12 mouse cellular contexts compared by ENCODE assay signal in the genomic region with DNA sequence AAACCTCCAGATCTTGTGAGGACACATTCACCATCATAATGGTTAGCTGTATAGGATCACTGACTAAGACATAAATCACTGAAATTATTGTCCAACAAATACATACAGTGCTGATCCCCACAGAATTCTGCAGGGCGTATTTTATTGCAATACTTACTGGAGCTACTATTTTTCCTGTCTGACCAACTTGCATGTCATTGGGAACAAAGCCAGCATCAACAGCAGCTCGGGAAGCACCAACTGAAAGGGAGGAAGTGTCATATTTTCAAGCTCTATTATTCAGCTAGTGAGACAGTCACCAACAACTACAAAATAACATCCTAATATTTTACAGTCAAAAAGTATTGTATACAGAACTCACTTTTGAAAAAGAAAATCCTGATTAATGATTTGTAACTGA. TPM values are rescaled to one million over a fixed set of nuclear protein-coding genes. Genes with fewer than 3 reads are reported as not detected.
DNase-seq lines count a peak whose midpoint lies in the region.
"Had no signal": no experiment of that assay in that cellular context is flagged by ENCODE, and none has a peak within 500 bp of the region (broad histone marks: within the 10 kb centered on the region; RNA-seq: fewer than 3 reads in every experiment).

No protein-coding gene starts in this region.

- no peak overlapping the region for H3K27ac ChIP-seq in midbrain, embryonic 10.5 days (replicated peaks)

- H3K36me3 ChIP-seq in midbrain, embryonic 10.5 days, result peaks cover 28% of the 10 kb centered on the region

- H3K4me1 ChIP-seq in midbrain, embryonic 10.5 days, result no peaks in the 10 kb centered on the region

- peak; percentile 8 to 63 for DNase-seq in adrenal gland, adult (ENCODE audit: inconsistent age in 2 of 2, low spot score in 1 of 2)
- no peak for DNase-seq in adrenal gland, adult 8-10 months
- DNase-seq in heart, adult 8-10 months (ENCODE audit: low spot score), result peak; percentile 12
- no peak for DNase-seq in heart, postnatal 4 days
- DNase-seq in layer of hippocampus, adult 9-11 months, result peak; percentile 25
- DNase-seq in layer of hippocampus, postnatal 25 days (ENCODE audit: extremely low spot score in 1 of 2, low spot score in 1 of 2), result no peak
- peak; percentile 53 for DNase-seq in kidney, postnatal 10 days
- no peak for DNase-seq in midbrain, embryonic 10.5 days (ENCODE audit: low spot score)
- DNase-seq: cerebellum, adult 18-20 months; liver, postnatal 0 days had no signal

- H3K9me3 ChIP-seq in midbrain, embryonic 10.5 days (replicated peaks), result no peaks in the 10 kb centered on the region

- WGBS in midbrain, embryonic 10.5 days, result 91% methylated on average over 2 of the region's 2 CpGs

- no peak overlapping the region for H3K4me3 ChIP-seq in midbrain, embryonic 10.5 days
- H3K4me3 ChIP-seq: myocyte had no signal

- no peaks in the 10 kb centered on the region for H3K27me3 ChIP-seq in midbrain, embryonic 10.5 days (ENCODE audit: low read depth, poor library complexity, severe bottlenecking)

RNA-seq across cellular contexts. Expression of gene Etfa, which starts 29.9 kb away (rescaled TPM):
- 100 to 1,000 TPM; 214 to 386 (median 325) TPM for total RNA-seq in adrenal gland, adult 8-10 months (2022)
- 1,000 to 10,000 TPM in 2 of 4 experiments, 100 to 1,000 TPM in 2; 853 to 1,095 (median 1,008) TPM for total RNA-seq in heart, adult 8-10 months (2022)
- 100 to 1,000 TPM; 537 to 600 TPM for total RNA-seq in heart, postnatal 4 days (2021)
- 10 to 100 TPM; 45.3 to 46.5 TPM for total RNA-seq in layer of hippocampus, postnatal 25 days (2021)
- 151 and 157 TPM in 2 replicates for polyA plus RNA-seq in midbrain, embryonic 10.5 days (2016; fragmentation: Nextera tagmentation; extraction: Ambion mirVana)

RNA-seq across cellular contexts. Expression of gene Isl2, which starts 56.4 kb away (rescaled TPM):
- total RNA-seq in adrenal gland, adult 8-10 months (2022), result not detected
- total RNA-seq in heart, adult 8-10 months (2022), result not detected
- total RNA-seq in heart, postnatal 4 days (2021), result not detected
- not detected for total RNA-seq in layer of hippocampus, postnatal 25 days (2021)
- polyA plus RNA-seq in midbrain, embryonic 10.5 days (2016; fragmentation: Nextera tagmentation; extraction: Ambion mirVana), result 5.0 and 5.8 TPM in 2 replicates
- total RNA-seq: gastrocnemius, postnatal 4 days had no signal
- polyA plus RNA-seq: liver, postnatal 0 days had no signal

Comparison
In these comparisons a context has a peak if more than half of its experiments do, and no peak if none do; other contexts are left out.
1. DNase-seq: peak in adrenal gland, adult (2 of 2), heart, adult 8-10 months (single experiment), layer of hippocampus, adult 9-11 months (single experiment) and kidney, postnatal 10 days (single experiment); none in adrenal gland, adult 8-10 months (single experiment), heart, postnatal 4 days (single experiment), layer of hippocampus, postnatal 25 days (0 of 2) and midbrain, embryonic 10.5 days (single experiment).
2. RNA of gene Etfa, which starts 29.9 kb away (total RNA-seq): 853 to 1,095 TPM in heart, adult 8-10 months, 537 to 600 TPM in heart, postnatal 4 days and 214 to 386 TPM in adrenal gland, adult 8-10 months; 45.3 to 46.5 TPM in layer of hippocampus, postnatal 25 days; every median in the first group is over 4 times any median in the second.